Mouse (Mus musculus): ENCODE data around the gene Cbx1. TPM values are rescaled to one million over a fixed set of nuclear protein-coding genes. Genes with fewer than 3 reads are reported as not detected.
"Not testable (repeated sequence)": the region's sequence is repeated elsewhere in the genome, so short reads cannot be mapped to it uniquely, and the experiment has no call there.

Cbx1 gene
- polyA plus RNA-seq, 1 experiment: 13.1 TPM

- no peak for DNase-seq (ENCODE audit: low read depth, low spot score)
- 15% methylated on average over 13 of the region's 13 CpGs for WGBS
Observed at GRCm38 (mm10) chr11:96830539-96831216, 41.8 kb downstream of the Cbx1 start.

- WGBS: 25% methylated on average over 4 of the region's 4 CpGs
- DNase-seq (ENCODE audit: low read depth, low spot score): no peak
Observed at GRCm38 (mm10) chr11:96831516-96831915, 42.6 kb downstream of the Cbx1 start.

GRCm38 (mm10) chr11:96832541-96832940 lies 43.6 kb downstream of the Cbx1 start:
- 89% methylated on average over 3 of the region's 3 CpGs for WGBS
- DNase-seq (ENCODE audit: low read depth, low spot score): no peak

- 52% methylated on average over 2 of the region's 2 CpGs for WGBS
Observed at GRCm38 (mm10) chr11:96832973-96833372, 44.0 kb downstream of the Cbx1 start.

GRCm38 (mm10) chr11:96834127-96834526 lies 45.2 kb downstream of the Cbx1 start:
- 100% methylated on average over 1 of the region's 1 CpGs for WGBS
- DNase-seq (ENCODE audit: low read depth, low spot score): no peak

More at GRCm38 (mm10) chr11:96832973-96833372, 44.0 kb downstream of the Cbx1 start:
- no peak for DNase-seq (ENCODE audit: low read depth, low spot score)

- 10% methylated on average over 9 of the region's 9 CpGs for WGBS
- peak; percentile 52 for DNase-seq (ENCODE audit: low read depth, low spot score)
Observed at GRCm38 (mm10) chr11:96837298-96837697, 48.4 kb downstream of the Cbx1 start.

GRCm38 (mm10) chr11:96838341-96838740 lies 49.4 kb downstream of the Cbx1 start:
- 70% methylated on average over 4 of the region's 4 CpGs for whole genome bisulfite sequencing
- DNase-seq (ENCODE audit: low read depth, low spot score): no peak

- WGBS: 79% methylated on average over 7 of the region's 7 CpGs
- DNase-seq (ENCODE audit: low read depth, low spot score): no peak
Observed at GRCm38 (mm10) chr11:96839428-96839827, 50.5 kb downstream of the Cbx1 start.

- DNase-seq (ENCODE audit: low read depth, low spot score): no peak
- 56% methylated on average over 3 of the region's 3 CpGs for WGBS
Observed at GRCm38 (mm10) chr11:96839877-96840276, 51.0 kb downstream of the Cbx1 start.

GRCm38 (mm10) chr11:96840290-96840689 lies 51.4 kb downstream of the Cbx1 start:
- no peak for DNase-seq (ENCODE audit: low read depth, low spot score)
- 54% methylated on average over 8 of the region's 8 CpGs for WGBS

- WGBS: 60% methylated on average over 3 of the region's 3 CpGs
- no peak for DNase-seq (ENCODE audit: low read depth, low spot score)
Observed at GRCm38 (mm10) chr11:96843627-96844026, 54.7 kb downstream of the Cbx1 start.

GRCm38 (mm10) chr11:96847240-96847639 lies 58.3 kb downstream of the Cbx1 start:
- 48% methylated on average over 3 of the region's 3 CpGs for WGBS
- no peak for DNase-seq (ENCODE audit: low read depth, low spot score)

- no peak for DNase-seq (ENCODE audit: low read depth, low spot score)
- 72% methylated on average over 9 of the region's 9 CpGs for WGBS
Observed at GRCm38 (mm10) chr11:96848694-96849093, 59.8 kb downstream of the Cbx1 start.

GRCm38 (mm10) chr11:96849145-96849544 lies 60.2 kb downstream of the Cbx1 start:
- 55% methylated on average over 5 of the region's 5 CpGs for WGBS
- DNase-seq (ENCODE audit: low read depth, low spot score): not testable (repeated sequence)

GRCm38 (mm10) chr11:96849681-96850467 lies 60.9 kb downstream of the Cbx1 start, which contains the start of gene Copz2:
TSS of gene Copz2 (plus strand) at chr11:96849870.
- 3% methylated on average over 60 of the region's 60 CpGs for WGBS
- no peak for DNase-seq (ENCODE audit: low read depth, low spot score)

- WGBS: 45% methylated on average over 5 of the region's 5 CpGs
- no peak for DNase-seq (ENCODE audit: low read depth, low spot score)
Observed at GRCm38 (mm10) chr11:96857446-96857845, 68.5 kb downstream of the Cbx1 start.

Other genes with a start within 250 kb of the Cbx1 start
- 16.8 and 19.2 TPM in 2 replicates for gene Snx11, start 11.6 kb upstream of the Cbx1 start, polyA plus RNA-seq (2012; rRNA removed)
- gene Nfe2l1, start 40.8 kb downstream of the Cbx1 start, polyA plus RNA-seq (2012; rRNA removed): 75.5 and 79.9 TPM in 2 replicates
- gene Copz2, start 60.7 kb downstream of the Cbx1 start, polyA plus RNA-seq (2012; rRNA removed): 13.4 and 16.9 TPM in 2 replicates
- 39.9 and 42.0 TPM in 2 replicates for gene Cdk5rap3, start 127.4 kb downstream of the Cbx1 start, polyA plus RNA-seq (2012; rRNA removed)
- 194 and 206 TPM in 2 replicates for gene Prr15l, start 139.0 kb downstream of the Cbx1 start, polyA plus RNA-seq (2012; rRNA removed)
- 59.4 and 66.0 TPM in 2 replicates for gene Pnpo, start 154.9 kb downstream of the Cbx1 start, polyA plus RNA-seq (2012; rRNA removed)
- gene Sp2, start 193.8 kb downstream of the Cbx1 start, polyA plus RNA-seq (2012; rRNA removed): 11.3 and 13.3 TPM in 2 replicates
- gene Sp6, start 224.3 kb downstream of the Cbx1 start, polyA plus RNA-seq (2012; rRNA removed): 0.12 and 0.22 TPM in 2 replicates
- gene Scrn2, start 240.8 kb downstream of the Cbx1 start, polyA plus RNA-seq (2012; rRNA removed): 32.1 and 38.6 TPM in 2 replicates

Measured in large intestine, adult 2 months (tissue).